Mouse (Mus musculus): ENCODE results near the gene Prpf6. TPM values are rescaled to one million over a fixed set of nuclear protein-coding genes. Genes with fewer than 3 reads are reported as not detected.
A peak's percentile ranks its signal among the peaks of the same experiment; 100 is the strongest.

Gene Prpf6
- total RNA-seq, 2 experiments from 2014 or later, result 30.9 to 37.1 TPM

DNA sequence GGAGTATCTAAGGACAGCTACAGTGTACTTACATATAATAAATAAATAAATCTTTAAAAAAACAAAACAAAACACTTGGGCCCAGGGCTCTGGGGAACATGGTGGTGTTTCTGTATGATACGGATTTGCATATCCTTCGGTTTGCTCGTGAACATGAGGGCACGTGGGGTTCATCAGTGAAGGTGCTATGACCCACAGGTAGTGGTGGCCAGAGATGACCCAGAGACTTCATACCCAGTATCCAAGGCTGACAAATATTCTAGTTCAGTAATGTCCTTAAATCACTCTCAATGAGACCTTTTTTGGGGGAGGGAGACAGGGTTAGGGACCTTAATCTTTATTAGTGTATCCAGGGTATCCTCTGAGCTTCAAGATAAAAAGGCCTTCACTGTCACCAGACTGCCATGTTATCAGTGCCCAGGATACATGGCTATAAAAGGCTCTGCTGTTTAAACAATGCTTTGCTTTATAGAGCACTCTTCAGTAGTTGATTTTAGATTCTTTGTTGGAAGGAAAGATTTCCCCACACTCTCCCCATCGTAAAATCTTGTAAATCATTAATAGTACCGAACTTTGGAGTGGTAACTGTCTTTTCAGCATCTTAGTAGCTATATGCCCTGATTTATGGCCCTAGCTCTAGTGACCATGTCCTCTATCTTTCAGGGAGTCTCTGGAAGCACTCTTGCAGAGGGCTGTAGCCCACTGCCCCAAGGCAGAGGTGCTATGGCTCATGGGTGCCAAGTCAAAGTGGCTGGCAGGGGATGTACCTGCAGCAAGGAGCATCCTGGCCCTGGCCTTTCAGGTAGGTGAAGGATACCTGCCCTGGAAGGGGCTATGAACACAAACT, 55.2 kb downstream of the Prpf6 start:
- intact Hi-C loops (cut with DNase I), result no loop called here
- no peak for DNase-seq

DNA sequence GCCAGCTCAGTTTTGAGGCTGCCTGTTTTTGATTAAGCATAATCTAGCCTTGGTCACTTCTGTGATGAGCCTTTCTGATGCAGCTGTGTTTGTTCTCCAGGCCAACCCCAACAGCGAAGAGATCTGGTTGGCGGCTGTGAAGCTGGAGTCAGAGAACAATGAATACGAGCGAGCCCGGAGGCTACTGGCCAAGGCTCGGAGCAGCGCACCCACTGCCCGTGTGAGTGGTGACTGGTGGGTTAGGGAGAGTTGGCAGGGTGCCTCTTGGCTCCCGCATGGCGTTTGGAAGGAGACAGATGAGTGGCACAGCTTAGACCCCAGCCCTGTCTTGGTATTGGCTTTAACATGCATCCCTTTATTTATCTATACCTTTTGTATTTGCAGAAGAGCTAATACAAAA, 57.3 kb downstream of the Prpf6 start:
- intact Hi-C loops (cut with DNase I), result no loop called here

DNA sequence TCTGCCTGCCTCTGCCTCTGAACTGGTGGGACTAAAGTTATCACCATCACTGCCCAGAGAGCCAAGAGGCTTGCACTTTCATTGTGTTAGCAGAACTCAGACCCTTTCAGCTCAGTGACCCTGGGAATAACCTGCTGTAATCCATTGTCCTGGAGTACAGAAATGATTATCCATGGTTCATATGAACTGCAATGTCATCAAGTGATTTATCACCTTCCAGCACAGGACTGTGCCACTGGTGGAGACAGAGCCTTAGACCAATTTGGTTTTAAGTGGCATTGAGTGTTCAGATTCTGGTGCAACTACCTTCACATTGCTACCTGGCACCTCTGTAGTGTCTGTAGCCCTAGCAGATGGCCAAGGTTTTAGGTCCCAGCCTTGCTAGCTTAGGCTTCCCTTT, 61.4 kb downstream of the Prpf6 start:
- intact Hi-C loops (cut with DNase I), result no loop called here
- no peak for DNase-seq

More for the DNA sequence above, 57.3 kb downstream of the Prpf6 start:
- no peak for DNase-seq

DNA sequence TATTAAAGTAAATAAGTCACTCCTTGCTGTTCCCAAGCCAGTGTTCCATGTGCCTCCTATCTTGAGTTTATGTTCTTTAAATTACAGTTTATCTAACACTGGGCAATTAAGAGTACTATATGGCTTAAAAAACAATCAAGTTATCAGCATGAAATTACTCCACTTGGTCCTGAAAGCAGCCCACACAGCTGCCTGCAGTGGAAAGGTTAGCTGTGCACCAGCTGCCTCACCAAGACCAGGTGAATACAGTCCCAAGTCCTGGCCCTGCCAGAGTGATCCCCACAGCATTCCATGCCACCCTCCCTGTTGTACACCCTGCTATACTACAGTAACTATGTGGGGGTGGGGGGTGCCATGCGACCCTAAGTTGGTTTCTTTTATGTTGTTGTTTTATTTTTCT, 61.9 kb downstream of the Prpf6 start:
- no peak for DNase-seq
- intact Hi-C loops (cut with DNase I), result no loop called here

DNA sequence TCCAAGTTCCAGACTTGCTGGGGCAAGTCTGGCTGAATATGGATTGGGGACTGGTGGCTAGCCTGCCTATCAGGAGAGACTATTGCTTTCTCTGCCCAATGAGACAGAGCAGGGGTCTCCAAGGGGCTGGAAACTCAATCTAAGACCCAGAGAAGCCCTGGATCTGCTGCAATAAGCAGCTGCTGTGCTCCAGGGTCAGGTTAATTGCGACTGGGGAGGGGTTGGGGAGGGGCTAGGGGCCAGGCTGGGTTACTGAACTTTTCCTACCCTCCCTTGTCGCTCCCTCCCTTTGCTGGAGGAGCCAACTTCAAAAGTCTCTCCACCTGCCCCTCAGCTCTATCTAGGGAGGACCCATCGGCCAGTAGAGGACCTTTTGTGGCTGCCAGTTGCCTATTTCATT, 65.1 kb downstream of the Prpf6 start, which contains the start of gene Gm29797:
Gene Gm29797, plus strand, starts transcription at position 301 of the 400 bp plus-strand sequence.
- intact Hi-C loops (cut with DNase I), result loop anchor here (5.0 kb wide), 1 partner anchor 34 kb away; no protein-coding TSS in a partner anchor
- no peak for DNase-seq

DNA sequence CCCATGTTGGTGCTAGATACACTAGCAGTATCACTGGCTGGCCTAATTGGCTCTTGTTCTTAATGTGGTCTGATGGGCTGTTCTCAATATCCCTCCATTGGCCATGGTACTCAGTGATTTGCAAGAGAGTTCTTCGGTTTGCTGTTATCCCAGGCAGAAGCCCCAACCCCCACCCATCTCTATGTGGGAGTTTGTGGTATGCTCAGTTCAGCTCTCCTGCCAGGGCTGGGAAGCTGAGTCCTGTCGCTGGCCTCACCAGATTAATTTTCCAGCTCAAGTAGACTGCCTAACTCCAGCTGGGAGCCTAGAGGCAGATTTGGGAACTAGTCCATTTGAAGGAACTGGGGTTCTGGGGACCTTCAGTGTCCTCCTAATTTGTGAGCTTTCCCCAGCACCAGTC, 65.8 kb downstream of the Prpf6 start:
- intact Hi-C loops (cut with DNase I), result loop anchor here (5.0 kb wide), 1 partner anchor 35 kb away; no protein-coding TSS in a partner anchor
- DNase-seq, result no peak

DNA sequence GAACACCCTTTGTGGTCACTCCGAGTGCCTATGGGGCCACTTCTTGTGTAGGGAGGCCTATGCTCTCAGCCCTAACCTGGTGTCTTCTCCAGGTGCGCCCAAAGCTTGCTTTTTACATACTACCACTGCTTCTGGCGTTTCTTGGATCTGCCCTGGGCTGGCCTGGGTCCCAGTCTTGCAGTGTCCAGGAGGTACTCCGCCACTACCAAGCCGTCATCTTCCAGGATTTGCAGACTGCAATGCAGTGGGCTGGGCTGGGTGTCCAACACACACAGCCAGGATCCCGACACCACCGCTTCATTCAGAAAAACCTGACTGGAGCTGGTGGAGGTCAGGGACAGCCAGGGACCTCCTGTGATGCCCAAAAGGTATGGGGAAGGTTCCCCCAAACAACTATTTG, 66.9 kb downstream of the Prpf6 start:
- intact Hi-C loops (cut with DNase I), result loop anchor here (5.0 kb wide), 1 partner anchor 36 kb away; no protein-coding TSS in a partner anchor

DNA sequence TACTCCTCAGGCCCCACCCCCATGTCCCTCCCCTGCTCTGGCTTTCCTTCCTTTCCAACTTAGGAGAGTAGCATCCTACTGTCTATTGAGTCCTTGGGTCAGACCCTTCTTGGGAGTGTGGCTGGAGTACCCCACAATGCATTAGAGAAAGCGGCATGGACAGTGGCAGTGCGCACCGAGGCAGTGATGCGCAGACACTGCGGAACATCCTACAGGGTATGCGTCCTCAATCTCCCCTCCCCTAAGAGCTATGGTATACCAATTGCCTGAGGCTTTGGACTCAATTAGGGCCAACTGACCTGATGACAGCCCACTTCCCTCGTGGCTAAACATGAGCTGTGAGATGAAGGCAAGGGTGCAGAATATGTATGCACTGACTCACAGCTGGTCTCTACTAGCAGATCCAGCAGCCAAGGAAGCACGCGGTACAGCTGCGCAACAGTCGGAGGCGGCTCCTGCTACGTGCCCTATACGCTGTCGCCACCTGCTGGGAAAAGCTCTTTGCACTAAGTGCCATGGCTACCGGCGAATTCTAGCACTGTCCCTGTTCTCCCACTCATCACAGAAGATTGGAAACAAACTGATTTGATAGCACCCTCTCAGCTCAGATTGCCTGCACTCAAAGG, 67.4 kb downstream of the Prpf6 start:
- DNase-seq, result peak; percentile 72 to 78
- intact Hi-C loops (cut with DNase I), result loop anchor here (1.0 to 5.0 kb wide), 2 partner anchors 19 to 37 kb away; no protein-coding TSS in a partner anchor

More for the DNA sequence above, 66.9 kb downstream of the Prpf6 start:
- DNase-seq, result no peak

DNA sequence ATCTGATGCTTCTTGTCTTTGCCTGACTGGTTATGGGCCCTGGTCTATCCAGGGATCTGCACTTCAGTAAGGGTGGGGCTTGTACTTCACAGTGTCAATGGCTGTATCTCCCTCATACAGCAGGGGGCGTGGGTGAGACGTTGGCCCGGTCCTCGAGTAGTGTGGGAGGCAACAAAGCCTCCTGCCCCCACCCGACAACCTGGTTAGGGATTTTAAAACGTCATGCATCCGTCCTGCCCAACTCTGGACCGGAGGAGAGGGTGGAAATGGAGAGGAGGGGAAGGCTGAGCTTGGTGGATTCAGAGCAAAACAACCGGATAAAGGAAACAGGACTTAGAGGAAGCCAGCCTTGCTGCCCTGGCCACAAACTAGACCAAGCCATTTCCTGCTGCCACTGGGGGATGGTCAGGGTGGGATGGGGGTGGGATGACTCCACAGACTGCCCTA, 68.0 kb downstream of the Prpf6 start:
- peak; percentile 90 to 91 for DNase-seq
- intact Hi-C loops (cut with DNase I), result loop anchor here (1.0 to 5.0 kb wide), 2 partner anchors 19 to 37 kb away; no protein-coding TSS in a partner anchor

DNA sequence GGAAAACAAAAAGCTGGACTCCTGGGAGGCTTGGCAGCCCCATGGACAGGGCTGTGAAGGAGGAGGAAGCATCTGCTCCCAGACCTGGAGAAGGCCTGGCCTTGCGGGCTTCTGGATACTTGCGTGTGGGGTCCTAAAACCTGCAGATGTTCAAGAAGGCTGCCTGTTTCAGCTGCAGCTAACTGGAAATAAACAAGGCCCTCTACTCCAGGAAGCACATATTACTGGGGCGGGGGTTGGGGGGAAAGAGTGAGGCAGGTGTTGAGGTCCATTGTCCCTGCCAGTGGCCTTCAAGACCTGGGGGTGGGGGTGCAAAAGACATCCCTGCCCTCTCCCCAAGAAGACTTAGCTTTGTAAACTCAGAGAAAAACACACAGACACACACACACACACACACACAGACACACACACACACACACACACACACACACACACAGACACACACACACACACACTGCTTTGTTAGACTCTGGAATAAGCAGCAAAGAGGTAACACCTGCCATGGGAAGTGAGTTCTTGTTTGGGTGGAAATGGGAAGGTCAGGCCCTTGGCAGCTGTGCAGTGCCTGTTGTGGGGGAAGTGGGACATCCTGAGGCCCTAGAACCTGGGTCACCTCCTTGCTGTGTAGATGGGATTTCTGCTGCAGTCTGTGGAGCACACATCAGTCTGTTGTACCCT, 71.1 kb downstream of the Prpf6 start:
- no peak for DNase-seq

DNA sequence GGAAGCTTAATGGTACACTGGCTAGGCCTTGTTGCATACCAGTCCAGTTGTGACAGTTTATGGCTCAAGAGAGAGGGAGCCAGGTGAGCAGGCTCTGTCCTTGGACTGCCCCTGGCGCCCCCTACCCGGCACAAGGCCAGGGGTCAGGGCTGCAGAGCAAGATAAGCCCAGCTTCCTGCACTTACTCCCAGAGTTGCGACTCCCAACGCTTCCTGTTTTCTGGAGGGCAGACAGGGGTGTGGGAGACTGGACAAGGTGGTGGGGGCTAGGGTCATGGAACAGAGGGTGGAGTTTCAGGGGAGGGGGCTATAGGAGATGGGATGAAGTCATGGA, 71.6 kb downstream of the Prpf6 start:
- intact Hi-C loops (cut with DNase I), result no loop called here
- peak; percentile 77 to 78 for DNase-seq

More for the DNA sequence above, 71.1 kb downstream of the Prpf6 start:
- intact Hi-C loops (cut with DNase I), result no loop called here

DNA sequence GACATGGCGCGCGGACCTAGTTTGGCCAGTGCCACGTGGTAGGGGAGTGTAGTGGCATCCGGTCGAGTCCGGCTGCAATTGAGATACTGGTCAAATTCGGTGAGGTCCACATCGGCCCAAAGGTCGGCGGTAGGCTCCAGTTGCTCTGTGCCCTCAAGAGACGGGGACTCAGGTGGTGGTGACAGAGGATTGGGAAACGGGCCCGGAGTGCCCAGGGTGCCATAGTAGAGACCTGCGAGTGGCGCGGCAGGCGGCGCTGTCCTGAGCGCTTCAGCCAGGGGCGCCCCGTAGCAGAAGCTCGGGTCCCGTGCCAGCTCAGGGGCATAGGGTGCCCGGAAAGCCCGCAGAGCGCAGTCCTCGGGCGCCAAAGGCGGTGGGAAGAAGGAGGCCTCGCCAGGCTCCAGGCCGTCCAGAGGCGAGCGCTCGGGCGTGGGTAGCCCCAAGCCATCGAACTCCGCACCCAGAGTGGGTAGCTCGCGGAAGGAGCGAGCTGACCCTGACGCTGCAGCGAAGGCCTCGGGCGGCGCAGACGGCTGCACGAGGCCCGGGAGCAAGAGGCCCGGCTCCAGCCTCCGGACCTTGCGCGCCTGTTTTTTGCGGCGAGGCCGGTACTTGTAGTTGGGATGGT, 78.7 kb downstream of the Prpf6 start:
- intact Hi-C loops (cut with DNase I), result loop anchor here (10.0 kb wide), 1 partner anchor 276 kb away; no protein-coding TSS in a partner anchor
- DNase-seq, result peak in 1 of 2 experiments; percentile 36

DNA sequence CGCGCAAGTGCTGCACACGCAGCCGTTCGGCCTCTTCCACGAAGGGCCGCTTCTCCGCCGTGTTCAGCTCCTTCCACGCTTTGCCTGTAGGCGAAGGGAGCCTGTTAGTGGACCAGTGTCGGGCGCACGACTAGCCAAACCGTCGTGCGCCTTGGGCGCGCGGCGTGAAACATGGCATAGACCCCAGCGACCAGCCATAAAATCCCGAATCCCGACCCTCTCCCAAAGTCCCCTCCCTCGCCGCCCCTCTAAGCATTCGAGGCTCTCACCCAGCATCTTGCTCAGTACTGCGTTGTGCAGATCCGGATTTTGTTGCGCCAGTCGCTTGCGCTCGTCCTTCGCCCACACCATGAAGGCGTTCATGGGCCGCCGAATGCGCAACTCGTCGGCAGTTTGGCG, 79.2 kb downstream of the Prpf6 start:
- intact Hi-C loops (cut with DNase I), result loop anchor here (10.0 kb wide), 1 partner anchor 276 kb away; no protein-coding TSS in a partner anchor
- no peak for DNase-seq

DNA sequence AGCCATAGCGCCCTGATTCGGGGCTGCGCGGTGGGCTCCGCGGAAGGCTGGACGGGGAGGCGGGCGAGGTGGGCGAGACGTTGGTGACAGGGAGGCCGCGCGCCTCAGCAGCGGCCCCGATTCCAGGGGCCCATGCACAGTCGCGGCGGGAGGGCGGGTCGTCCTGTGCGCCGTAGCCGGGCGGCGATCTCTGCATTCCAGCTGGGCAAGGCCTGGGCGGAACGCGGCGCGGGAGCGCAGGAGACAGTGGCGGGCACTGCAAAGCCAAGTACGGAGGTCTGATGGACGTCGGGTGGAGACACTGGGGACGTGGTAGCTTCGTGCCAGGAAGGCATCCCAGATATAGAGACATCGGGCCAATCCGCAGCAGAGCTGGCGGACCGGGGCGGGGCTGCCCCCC, 79.7 kb downstream of the Prpf6 start, which contains the start of gene Sox18:
Gene Sox18, minus strand, starts transcription at position 315 of the 400 bp plus-strand sequence.
- DNase-seq, result peak; percentile 73 to 80
- intact Hi-C loops (cut with DNase I), result loop anchor here (10.0 kb wide), 1 partner anchor 277 kb away; no protein-coding TSS in a partner anchor

DNA sequence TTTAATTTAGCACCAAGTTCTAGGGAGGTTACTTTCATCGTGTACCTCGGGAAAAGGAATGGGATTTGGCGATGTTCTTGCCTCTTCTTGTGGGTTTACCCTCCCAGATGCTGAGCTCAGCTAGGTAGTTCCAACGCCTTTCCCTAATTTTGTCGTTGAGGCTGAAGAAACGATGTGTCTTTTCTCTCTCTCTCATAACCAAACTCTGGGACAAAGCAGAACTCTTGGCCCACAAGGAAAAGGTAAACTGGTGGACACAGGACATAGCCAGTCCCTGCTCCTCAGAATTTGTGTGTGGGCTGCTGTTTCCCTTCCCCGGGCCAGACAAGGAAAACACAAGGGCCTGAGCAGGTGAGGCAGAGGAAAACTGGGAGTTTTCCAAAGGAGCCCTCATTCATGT, 80.3 kb downstream of the Prpf6 start:
- intact Hi-C loops (cut with DNase I), result loop anchor here (10.0 kb wide), 1 partner anchor 277 kb away; no protein-coding TSS in a partner anchor
- DNase-seq, result no peak

DNA sequence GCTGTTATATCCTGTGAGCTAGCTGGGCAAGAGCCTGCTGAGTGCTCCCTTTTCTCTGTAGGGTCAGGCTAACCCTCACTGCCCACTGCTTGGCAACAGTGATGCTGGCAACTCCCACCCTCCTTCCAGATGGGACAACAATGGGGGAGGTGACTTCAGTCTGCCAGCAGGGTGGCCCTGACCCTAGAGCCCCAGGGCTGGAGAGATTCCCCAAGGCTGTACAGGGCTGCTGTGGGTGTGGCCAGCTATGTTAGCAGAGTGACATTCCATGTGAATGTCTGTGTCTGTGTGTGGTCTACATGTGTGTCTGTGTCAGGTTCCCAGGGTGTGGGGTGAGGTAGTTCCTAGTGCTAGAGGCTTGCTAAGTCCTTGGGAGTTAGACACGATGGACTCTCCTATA, 81.8 kb downstream of the Prpf6 start:
- no peak for DNase-seq
- intact Hi-C loops (cut with DNase I), result loop anchor here (10.0 kb wide), 1 partner anchor 279 kb away; no protein-coding TSS in a partner anchor

DNA sequence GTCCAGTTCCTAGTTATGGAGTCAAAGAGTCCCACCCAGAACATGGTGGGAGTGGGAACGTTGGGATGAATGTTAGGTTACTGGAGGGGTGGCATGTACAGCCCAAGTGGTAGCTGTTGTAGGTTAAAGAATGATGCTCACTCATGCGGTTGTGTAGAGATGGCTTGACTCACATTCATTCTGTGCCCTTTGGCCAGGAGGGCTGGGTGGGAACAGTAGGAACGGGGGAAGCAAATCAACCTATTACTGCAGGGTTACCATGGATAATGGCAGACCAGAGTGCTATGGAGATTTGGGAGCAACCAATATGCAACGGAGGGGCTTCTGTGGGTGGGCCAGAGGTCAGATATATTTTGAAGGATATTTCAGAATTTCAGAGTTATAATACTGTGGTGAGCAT, 83.3 kb downstream of the Prpf6 start:
- intact Hi-C loops (cut with DNase I), result loop anchor here (10.0 kb wide), 1 partner anchor 280 kb away; no protein-coding TSS in a partner anchor
- DNase-seq, result no peak

DNA sequence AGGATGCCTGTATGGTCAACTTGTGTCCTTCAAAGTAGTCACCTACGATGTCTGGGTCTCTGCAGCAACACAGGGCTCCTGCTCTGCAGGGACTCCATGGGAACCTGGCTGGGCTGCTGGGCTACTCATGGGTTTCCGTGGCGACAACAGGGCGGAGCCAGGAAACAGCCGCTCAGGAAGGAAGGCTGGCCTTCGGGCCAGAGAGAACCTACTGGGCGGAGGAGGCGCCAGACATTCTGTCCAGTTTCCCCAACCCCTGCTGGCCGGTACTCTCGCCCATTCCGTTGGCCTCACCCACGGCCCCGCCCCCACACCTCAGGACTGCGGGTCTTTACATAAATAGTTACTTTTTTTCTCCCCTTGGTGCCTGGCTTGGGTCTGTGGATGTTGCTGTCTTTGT, 83.8 kb downstream of the Prpf6 start:
- DNase-seq, result peak; percentile 79 to 82
- intact Hi-C loops (cut with DNase I), result loop anchor here (10.0 kb wide), 1 partner anchor 281 kb away; no protein-coding TSS in a partner anchor

DNA sequence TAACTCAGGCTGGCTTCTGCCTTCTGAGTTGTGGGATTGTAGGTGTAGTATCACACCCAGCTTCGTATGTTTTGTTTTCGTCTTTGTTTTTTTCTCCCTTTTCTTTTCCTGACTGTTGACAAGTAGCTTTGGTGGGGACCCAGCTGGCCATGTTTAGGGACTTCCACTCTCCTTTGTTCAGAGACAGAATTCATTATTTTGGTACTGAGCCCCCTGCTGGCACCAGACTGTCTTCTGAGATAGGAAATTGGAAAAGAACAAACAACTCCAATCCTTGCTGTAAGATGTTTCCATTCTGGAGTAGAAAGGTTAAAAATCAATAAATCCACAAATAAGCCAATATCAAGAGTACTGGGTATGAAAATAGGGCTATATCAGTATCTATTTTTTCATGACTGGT, 84.8 kb downstream of the Prpf6 start:
- no peak for DNase-seq
- intact Hi-C loops (cut with DNase I), result loop anchor here (10.0 kb wide), 1 partner anchor 282 kb away; no protein-coding TSS in a partner anchor

Data from heart, postnatal 14 days (tissue).